Mouse (Mus musculus) urinary bladder, postnatal 10 days (tissue): Measurements from ENCODE around the gene Slc26a8.

Experiments
- DNase-seq: peaks from one replicate; pipeline ENCODE4 v3.0.0; 2022; ENCODE audit warnings: low spot score

Gene Slc26a8

GRCm38 (mm10) chr17:28591476-28591875 is 98.6 kb downstream of the Slc26a8 start:
- DNase-seq = no peak

- DNase-seq = no peak
Measured at GRCm38 (mm10) chr17:28590596-28590995, 99.4 kb downstream of the Slc26a8 start.

GRCm38 (mm10) chr17:28588591-28588990 is 101.4 kb downstream of the Slc26a8 start:
- no peak for DNase-seq
